Mouse (Mus musculus) ES-CJ7 (cell line): Measurements from ENCODE around the gene Gm10644.

Experiments
- DNase-seq: peaks from one replicate; pipeline ENCODE4 v3.0.0; 2011; ENCODE audit warnings: low read depth, low spot score

The Gm10644 gene

DNA sequence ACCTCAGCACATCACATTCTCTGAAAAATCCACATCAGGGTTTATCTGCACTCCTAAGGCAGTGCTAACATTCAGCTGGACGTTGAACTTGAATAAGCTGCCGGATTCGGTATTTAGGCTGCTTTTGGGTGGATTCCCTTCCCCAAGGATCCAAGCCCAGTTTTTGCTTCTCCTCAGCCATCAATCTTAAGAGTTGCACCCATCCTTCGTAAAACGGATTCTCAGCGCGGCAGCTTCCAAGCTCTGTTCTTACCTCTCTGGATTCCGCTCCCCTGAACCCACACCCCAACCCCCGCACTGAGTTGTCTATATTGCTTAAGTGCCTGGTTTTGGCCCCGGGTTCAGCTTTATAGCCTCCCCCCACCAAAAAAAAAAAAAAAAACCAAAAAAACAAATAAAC lies 56.5 kb downstream of the Gm10644 start:
- DNase-seq, result peak; percentile 82

DNA sequence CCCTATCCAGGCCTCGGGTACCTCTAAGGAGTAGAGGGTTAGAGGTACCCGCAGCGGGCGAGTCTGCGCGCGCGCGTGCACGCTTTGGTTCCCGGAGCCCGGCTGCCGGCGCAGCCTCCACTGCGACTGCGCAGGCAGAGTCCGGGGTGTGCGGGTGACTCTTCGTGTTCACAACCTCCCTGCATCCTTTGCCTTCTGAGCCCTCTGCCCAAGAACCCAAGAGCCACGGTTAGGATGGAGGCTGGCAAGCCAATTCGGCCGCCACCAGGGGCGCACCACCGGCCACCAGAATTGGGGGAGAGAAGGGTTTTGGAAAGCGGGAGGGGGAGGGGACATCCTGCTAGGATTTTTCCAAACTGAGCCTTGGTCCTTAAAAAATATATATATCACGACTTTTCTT lies 57.8 kb downstream of the Gm10644 start:
- peak; percentile 91 for DNase-seq

DNA sequence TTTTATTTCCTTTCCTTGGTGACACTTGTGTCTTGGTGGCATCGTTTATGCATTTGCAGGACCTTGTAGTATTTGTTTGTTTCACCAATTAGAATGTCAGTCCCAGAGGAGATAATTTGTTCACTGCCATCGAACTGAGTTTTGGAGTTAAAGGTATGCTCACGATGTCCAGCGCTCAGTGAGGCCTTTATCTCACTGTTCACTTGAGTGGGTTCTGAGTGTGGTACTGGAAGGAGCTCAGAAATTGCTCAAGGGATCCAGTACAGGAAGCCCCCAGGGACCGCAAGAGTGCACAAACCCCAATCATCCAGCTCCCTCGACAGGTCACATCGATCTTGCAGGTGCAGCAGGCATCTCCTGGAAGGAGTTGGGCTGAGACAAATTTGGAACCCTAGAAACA lies 58.5 kb downstream of the Gm10644 start:
- DNase-seq, result no peak

DNA sequence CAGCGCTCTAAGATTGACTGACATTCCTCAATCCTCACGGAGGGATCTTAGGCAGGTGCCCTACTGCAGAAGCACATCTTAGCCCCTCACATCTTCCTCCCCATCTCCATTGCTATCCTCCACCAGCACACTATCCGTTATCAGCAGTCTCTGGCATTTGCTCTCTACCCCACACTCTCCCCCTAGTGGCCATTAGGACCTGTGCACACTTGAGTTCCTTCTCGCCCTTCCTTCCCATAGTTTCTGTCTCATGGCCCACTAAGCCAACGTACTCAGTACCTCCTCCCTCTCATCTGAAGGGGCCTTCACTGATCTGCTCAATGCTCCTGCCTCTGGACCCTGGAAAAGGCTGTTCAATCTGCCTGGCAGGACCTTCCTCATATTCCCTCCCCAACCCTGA lies 59.1 kb downstream of the Gm10644 start:
- DNase-seq, result peak; percentile 89

DNA sequence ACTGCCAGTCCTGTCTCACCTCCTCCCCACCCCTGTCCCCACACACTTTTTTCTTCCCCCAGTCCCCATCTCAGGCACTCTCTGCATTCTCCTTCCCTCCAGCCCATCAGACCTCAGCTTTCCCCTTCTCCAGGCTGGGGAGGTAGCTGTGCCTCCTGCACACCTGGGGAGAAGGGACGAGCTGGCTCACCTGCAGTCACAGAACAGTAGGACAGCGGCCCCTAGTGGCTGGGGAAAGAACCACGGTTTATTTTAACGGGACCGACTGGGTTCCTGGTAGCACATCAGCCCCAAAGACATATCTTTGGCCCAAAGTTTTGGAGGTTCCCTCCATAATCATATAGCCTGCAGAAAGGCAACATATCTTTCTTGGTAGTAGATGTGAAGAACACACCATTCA lies 61.1 kb downstream of the Gm10644 start:
- DNase-seq, result peak; percentile 88

DNA sequence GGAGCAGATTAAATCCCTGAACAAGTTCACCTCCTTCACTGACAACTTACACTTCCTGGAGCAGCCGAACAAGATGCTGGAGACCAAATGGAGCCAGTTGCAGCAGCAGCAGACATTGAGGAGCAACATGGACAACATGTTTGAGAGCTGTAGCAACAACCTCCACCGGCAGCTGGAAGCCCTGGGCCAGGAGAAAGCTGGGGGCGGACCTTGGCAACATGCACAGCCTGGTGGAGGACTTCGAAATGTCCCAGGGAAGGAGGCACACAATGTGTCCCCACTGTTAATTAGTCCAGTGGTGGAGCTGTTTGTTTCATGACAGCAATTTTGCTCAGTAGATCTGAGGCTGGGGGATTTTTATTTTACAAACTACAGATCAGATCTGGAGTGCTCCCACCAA lies 62.9 kb downstream of the Gm10644 start:
- DNase-seq, result no peak

DNA sequence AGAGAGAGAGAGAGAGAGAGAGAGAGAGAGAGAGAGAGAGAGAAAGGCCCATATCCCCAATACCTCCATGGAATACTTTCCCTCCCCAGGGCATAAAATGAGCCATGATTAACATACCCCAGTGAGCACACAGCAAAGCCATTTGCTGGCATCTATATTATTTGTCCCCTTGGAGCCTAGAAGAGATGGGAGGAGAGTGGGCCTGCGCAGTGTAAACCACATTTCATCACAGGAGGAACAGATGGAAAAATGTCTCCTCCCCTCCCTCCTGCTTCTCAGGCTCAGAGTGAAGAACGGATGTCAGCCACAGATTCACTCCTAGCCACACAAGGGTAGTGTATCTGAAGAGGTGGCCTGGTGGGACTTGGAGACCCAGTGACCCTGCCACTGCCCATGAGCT lies 66.6 kb downstream of the Gm10644 start:
- no peak for DNase-seq
